Mouse (Mus musculus) neutrophil, adult 5-6 weeks (primary cell): ENCODE measurements around the gene Nufip1. TPM values are rescaled to one million over a fixed set of nuclear protein-coding genes. Genes with fewer than 3 reads are reported as not detected.

Experiments
- ATAC-seq: fragments of 151-379, 151-347 bp; 2 replicates; pipeline ENCODE4 v1.8.0; 2017; ENCODE audit warnings: mild to moderate bottlenecking, moderate TSS enrichment; ENCODE audit not compliant: insufficient number of reproducible peaks, poor library complexity, low FRiP score, severe bottlenecking; ENCODE audit errors: extremely low read depth
- total RNA-seq: library from RNA; stranded (forward); fragments of 200-1000 nt; gene quantifications from 2 replicates; pipeline ENCODE4 v1.2.3, GENCODE M21; 2017

Gene Nufip1
- total RNA-seq, result 8.5 and 8.6 TPM in 2 replicates

- peak; percentile 99 for ATAC-seq
These were observed at the start of gene Nufip1, which contains the start of gene Gpalpp1 for GRCm38 (mm10) chr14:76110396-76111221. Nufip1 (plus strand) TSS chr14:76110891. Gpalpp1 (minus strand) TSS chr14:76110760.

GRCm38 (mm10) chr14:76067237-76067636, 43.5 kb upstream of the Nufip1 start:
- no peak for ATAC-seq

- no peak for ATAC-seq
These were observed 42.4 kb upstream of the Nufip1 start for GRCm38 (mm10) chr14:76068296-76068695.

- no peak for ATAC-seq
These were observed 41.4 kb upstream of the Nufip1 start for GRCm38 (mm10) chr14:76069296-76069695.

- ATAC-seq, result no peak
These were observed 38.1 kb upstream of the Nufip1 start for GRCm38 (mm10) chr14:76072626-76073025.

GRCm38 (mm10) chr14:76074206-76074605, 36.5 kb upstream of the Nufip1 start:
- no peak for ATAC-seq

- no peak for ATAC-seq
These were observed 35.0 kb upstream of the Nufip1 start for GRCm38 (mm10) chr14:76075721-76076120.

- no peak for ATAC-seq
These were observed 34.1 kb upstream of the Nufip1 start for GRCm38 (mm10) chr14:76076602-76077001.

- ATAC-seq, result no peak
These were observed 33.6 kb upstream of the Nufip1 start for GRCm38 (mm10) chr14:76077088-76077491.

GRCm38 (mm10) chr14:76081451-76081850, 29.2 kb upstream of the Nufip1 start:
- no peak for ATAC-seq

- ATAC-seq, result no peak
These were observed 28.5 kb upstream of the Nufip1 start for GRCm38 (mm10) chr14:76082086-76082636.

- no peak for ATAC-seq
These were observed 26.5 kb upstream of the Nufip1 start for GRCm38 (mm10) chr14:76084188-76084587.

- no peak for ATAC-seq
These were observed 13.4 kb upstream of the Nufip1 start for GRCm38 (mm10) chr14:76097244-76097643.

- ATAC-seq, result no peak
These were observed 12.9 kb upstream of the Nufip1 start for GRCm38 (mm10) chr14:76097815-76098214.

- ATAC-seq, result no peak
These were observed 11.1 kb upstream of the Nufip1 start for GRCm38 (mm10) chr14:76099543-76099942.

GRCm38 (mm10) chr14:76115744-76116143, 5.1 kb downstream of the Nufip1 start:
- no peak for ATAC-seq

- ATAC-seq, result no peak
These were observed 8.3 kb downstream of the Nufip1 start for GRCm38 (mm10) chr14:76118963-76119362.

- ATAC-seq, result no peak
These were observed 9.8 kb downstream of the Nufip1 start for GRCm38 (mm10) chr14:76120472-76120871.

- ATAC-seq, result no peak
These were observed 11.4 kb downstream of the Nufip1 start for GRCm38 (mm10) chr14:76121901-76122662.

- no peak for ATAC-seq
These were observed 12.0 kb downstream of the Nufip1 start for GRCm38 (mm10) chr14:76122663-76123058.
